Mouse (Mus musculus) heart, embryonic 16.5 days (tissue): ENCODE measurements around the gene Tmco4. TPM values are rescaled to one million over a fixed set of nuclear protein-coding genes. Genes with fewer than 3 reads are reported as not detected.

Experiments used
- ATAC-seq: fragments of 200-750 bp; cut with Nextera tagmentation; replicated peaks from 2 replicates; pipeline ENCODE4 v1.8.0; 2017; ENCODE audit warnings: moderate number of reproducible peaks; ENCODE audit not compliant: insufficient read depth, low FRiP score; ENCODE audit errors: extremely low read depth
- H3K27ac ChIP-seq: fragments of 300-500 bp; sonication (generic); 2 replicates; pipeline ENCODE4 v1.5.1; 2014; ENCODE audit warnings: mild to moderate bottlenecking, low read length, control low read depth, moderate library complexity
- H3K27me3 ChIP-seq: fragments of 300-500 bp; sonication (generic); 2 replicates; pipeline ENCODE4 v1.6.1; 2014; ENCODE audit warnings: low read length, mixed read lengths; ENCODE audit not compliant: control insufficient read depth, insufficient read depth
- H3K36me3 ChIP-seq: fragments of 300-500 bp; sonication (generic); 2 replicates; pipeline ENCODE4 v1.6.1; 2014; ENCODE audit not compliant: control insufficient read depth, insufficient read depth
- H3K4me1 ChIP-seq: fragments of 300-500 bp; sonication (generic); 2 replicates; pipeline ENCODE4 v1.6.1; 2014; ENCODE audit warnings: low read length, mixed read lengths; ENCODE audit not compliant: control insufficient read depth, insufficient read depth
- H3K4me2 ChIP-seq: fragments of 300-500 bp; sonication (generic); 2 replicates; pipeline ENCODE4 v1.6.1; 2014; ENCODE audit warnings: low read depth, mild to moderate bottlenecking, control low read depth, low read length
- H3K4me3 ChIP-seq: fragments of 300-500 bp; sonication (generic); 2 replicates; pipeline ENCODE4 v1.5.1; 2014; ENCODE audit warnings: mild to moderate bottlenecking, control low read depth, low read length
- H3K9ac ChIP-seq: fragments of 300-500 bp; sonication (generic); 2 replicates; pipeline ENCODE4 v1.6.1; 2014; ENCODE audit warnings: low read length, control low read depth
- H3K9me3 ChIP-seq: fragments of 300-500 bp; sonication (generic); replicated peaks from 2 replicates; pipeline ENCODE4 v1.6.1; 2016; ENCODE audit warnings: low read length; ENCODE audit not compliant: control insufficient read depth
- WGBS: fragments of 180-500 bp; shearing (Covaris S2); extraction: QIAGEN DNeasy Blood & Tissue Kit; methylation state at CpG from one replicate; pipeline ENCODE4 v1.1.7; 2014; 5-methylcytosine and 5-hydroxymethylcytosine counted together
- polyA plus RNA-seq: library from polyadenylated mRNA; unstranded; fragments of >200 nt; fragmentation: Nextera tagmentation; extraction: Ambion mirVana; gene quantifications from 2 replicates; pipeline ENCODE4 v1.2.1, GENCODE M21; 2015

Gene Tmco4
- polyA plus RNA-seq, 1 experiment from 2014 or later, result 7.0 TPM

GRCm38 (mm10) chr4:139034942-139035341 is 62.3 kb downstream of the Tmco4 start:
- peaks cover 6% of the 10 kb centered on the region; the same call in 1 of the 2 replicates for H3K36me3 ChIP-seq
- no peak overlapping the region for H3K4me3 ChIP-seq
- no peak for ATAC-seq
- H3K4me1 ChIP-seq, result peaks cover 32% of the 10 kb centered on the region
- no peak overlapping the region for H3K9ac ChIP-seq
- 97% methylated on average over 3 of the region's 3 CpGs for WGBS
- H3K9me3 ChIP-seq, result peaks cover 7% of the 10 kb centered on the region
- H3K27ac ChIP-seq, result no peak overlapping the region
- no peak overlapping the region for H3K4me2 ChIP-seq
- H3K27me3 ChIP-seq, result peaks cover 4% of the 10 kb centered on the region; the same call in 1 of the 2 replicates

GRCm38 (mm10) chr4:139035799-139036198 is 63.1 kb downstream of the Tmco4 start:
- H3K4me3 ChIP-seq, result no peak overlapping the region
- no peak overlapping the region for H3K4me2 ChIP-seq
- ATAC-seq, result no peak
- peaks cover 4% of the 10 kb centered on the region; the same call in 1 of the 2 replicates for H3K27me3 ChIP-seq
- H3K27ac ChIP-seq, result 0 out of 2 replicates have a peak overlapping the region, but pooled peaks have one; percentile 12
- peaks cover 6% of the 10 kb centered on the region; the same call in 1 of the 2 replicates for H3K36me3 ChIP-seq
- H3K9ac ChIP-seq, result no peak overlapping the region
- WGBS, result 76% methylated on average over 3 of the region's 3 CpGs
- peaks cover 7% of the 10 kb centered on the region for H3K9me3 ChIP-seq
- H3K4me1 ChIP-seq, result peaks cover 32% of the 10 kb centered on the region

- Histone ChIP-seq H3K27me3 (peaks cover 4% of the 10 kb centered on the region; the same call in 1 of the 2 replicates), H3K4me1 (peaks cover 26% of the 10 kb centered on the region), H3K4me3 (no peak overlapping the region), H3K9ac (no peak overlapping the region), H3K9me3 (peaks cover 7% of the 10 kb centered on the region), H3K27ac (no peak overlapping the region), H3K36me3 (peaks cover 6% of the 10 kb centered on the region; the same call in 1 of the 2 replicates), H3K4me2 (no peak overlapping the region)
- WGBS, result 57% methylated on average over 17 of the region's 17 CpGs
- ATAC-seq, result no peak
Observed at GRCm38 (mm10) chr4:139037795-139038607, 65.3 kb downstream of the Tmco4 start.

GRCm38 (mm10) chr4:139040084-139040839 is 67.6 kb downstream of the Tmco4 start:
- Histone ChIP-seq H3K27ac (no peak overlapping the region), H3K4me1 (peaks cover 12% of the 10 kb centered on the region), H3K27me3 (peaks cover 4% of the 10 kb centered on the region; the same call in 1 of the 2 replicates), H3K9ac (no peak overlapping the region), H3K9me3 (peaks cover 10% of the 10 kb centered on the region), H3K36me3 (peaks cover 6% of the 10 kb centered on the region; the same call in 1 of the 2 replicates), H3K4me2 (no peak overlapping the region), H3K4me3 (no peak overlapping the region)
- ATAC-seq, result no peak
- 20% methylated on average over 10 of the region's 10 CpGs for WGBS

GRCm38 (mm10) chr4:139042611-139043010 is 69.9 kb downstream of the Tmco4 start:
- Histone ChIP-seq H3K4me1 (peaks cover 9% of the 10 kb centered on the region), H3K27me3 (peaks cover 4% of the 10 kb centered on the region; the same call in 1 of the 2 replicates), H3K27ac (no peak overlapping the region), H3K4me3 (no peak overlapping the region), H3K4me2 (no peak overlapping the region), H3K9me3 (peaks cover 3% of the 10 kb centered on the region; the same call in 1 of the 2 replicates), H3K9ac (no peak overlapping the region), H3K36me3 (no peaks in the 10 kb centered on the region)
- no peak for ATAC-seq
- 72% methylated on average over 5 of the region's 5 CpGs for WGBS

GRCm38 (mm10) chr4:139043600-139043999 is 70.9 kb downstream of the Tmco4 start:
- 63% methylated on average over 2 of the region's 2 CpGs for WGBS
- Histone ChIP-seq H3K36me3 (no peaks in the 10 kb centered on the region), H3K4me2 (no peak overlapping the region), H3K9ac (no peak overlapping the region), H3K9me3 (peaks cover 3% of the 10 kb centered on the region; the same call in 1 of the 2 replicates), H3K27me3 (peaks cover 2% of the 10 kb centered on the region; the same call in 1 of the 2 replicates), H3K4me3 (no peak overlapping the region), H3K27ac (no peak overlapping the region), H3K4me1 (no peaks in the 10 kb centered on the region)
- ATAC-seq, result no peak

- H3K9me3 ChIP-seq, result peaks cover 3% of the 10 kb centered on the region; the same call in 1 of the 2 replicates
- H3K4me3 ChIP-seq, result no peak overlapping the region
- H3K4me1 ChIP-seq, result no peaks in the 10 kb centered on the region
- no peaks in the 10 kb centered on the region for H3K36me3 ChIP-seq
- WGBS, result 87% methylated on average over 5 of the region's 5 CpGs
- H3K4me2 ChIP-seq, result no peak overlapping the region
- ATAC-seq, result no peak
- no peak overlapping the region for H3K27ac ChIP-seq
- H3K9ac ChIP-seq, result no peak overlapping the region
- H3K27me3 ChIP-seq, result no peaks in the 10 kb centered on the region; the same call in 1 of the 2 replicates
Observed at GRCm38 (mm10) chr4:139044566-139044965, 71.9 kb downstream of the Tmco4 start.

- no peak overlapping the region for H3K9ac ChIP-seq
- 72% methylated on average over 5 of the region's 5 CpGs for WGBS
Observed at GRCm38 (mm10) chr4:139046354-139046753, 73.7 kb downstream of the Tmco4 start.

More at GRCm38 (mm10) chr4:139046354-139046753, 73.7 kb downstream of the Tmco4 start:
- Histone ChIP-seq H3K4me1 (no peaks in the 10 kb centered on the region), H3K27ac (no peak overlapping the region), H3K4me2 (no peak overlapping the region), H3K36me3 (no peaks in the 10 kb centered on the region), H3K9me3 (peaks cover 3% of the 10 kb centered on the region; the same call in 1 of the 2 replicates), H3K27me3 (no peaks in the 10 kb centered on the region), H3K4me3 (no peak overlapping the region)
- ATAC-seq, result no peak
